Mouse (Mus musculus) neural tube, embryonic 13.5 days (tissue): ENCODE measurements around the gene Zfp69. TPM values are rescaled to one million over a fixed set of nuclear protein-coding genes. Genes with fewer than 3 reads are reported as not detected.

Experiments used
- ATAC-seq: fragments of 200-750 bp; cut with Nextera tagmentation; 2 replicates; pipeline ENCODE4 v1.8.0; 2017; ENCODE audit warnings: low read depth, mild to moderate bottlenecking, moderate TSS enrichment, moderate library complexity
- H3K27ac ChIP-seq: fragments of 300-500 bp; sonication (generic); replicated peaks from 2 replicates; pipeline ENCODE4 v1.5.1; 2015; ENCODE audit warnings: moderate library complexity, mild to moderate bottlenecking, inconsistent platforms
- H3K27me3 ChIP-seq: fragments of 300-500 bp; sonication (generic); 2 replicates; pipeline ENCODE4 v1.6.1; 2015; ENCODE audit warnings: mild to moderate bottlenecking, inconsistent platforms
- H3K36me3 ChIP-seq: fragments of 300-500 bp; sonication (generic); 2 replicates; pipeline ENCODE4 v1.6.1; 2015; ENCODE audit warnings: mild to moderate bottlenecking, inconsistent platforms
- H3K4me1 ChIP-seq: fragments of 300-500 bp; sonication (generic); replicated peaks from 2 replicates; pipeline ENCODE4 v1.6.1; 2015; ENCODE audit warnings: inconsistent platforms
- H3K4me2 ChIP-seq: fragments of 300-500 bp; sonication (generic); 2 replicates; pipeline ENCODE4 v1.6.1; 2015; ENCODE audit warnings: inconsistent platforms, mild to moderate bottlenecking, moderate library complexity
- H3K4me3 ChIP-seq: fragments of 300-500 bp; sonication (generic); 2 replicates; pipeline ENCODE4 v1.5.1; 2015; ENCODE audit warnings: mild to moderate bottlenecking, inconsistent platforms
- H3K9ac ChIP-seq: fragments of 300-500 bp; sonication (generic); 2 replicates; pipeline ENCODE4 v1.6.1; 2015; ENCODE audit warnings: moderate library complexity, mild to moderate bottlenecking, inconsistent platforms
- H3K9me3 ChIP-seq: fragments of 300-500 bp; sonication (generic); 2 replicates; pipeline ENCODE4 v1.6.1; 2016; ENCODE audit warnings: inconsistent platforms
- WGBS: fragments of 180-500 bp; shearing (Covaris S2); methylation state at CpG from one replicate; pipeline ENCODE4 v1.1.7; 2015; 5-methylcytosine and 5-hydroxymethylcytosine counted together
- polyA plus RNA-seq: library from polyadenylated mRNA; unstranded; fragments of >200 nt; fragmentation: Nextera tagmentation; extraction: Ambion mirVana; gene quantifications from 2 replicates; pipeline ENCODE4 v1.2.1, GENCODE M21; 2015

Zfp69 gene
- polyA plus RNA-seq, 1 experiment from 2014 or later = 7.9 TPM

- Histone ChIP-seq H3K27me3 (no peaks in the 10 kb centered on the region), H3K4me1 (peaks cover 5% of the 10 kb centered on the region; the same call in 1 of the 2 replicates), H3K27ac (0 out of 2 replicates have a peak overlapping the region, but pooled peaks have one; percentile 3), H3K4me3 (no peak overlapping the region), H3K36me3 (no peaks in the 10 kb centered on the region), H3K9ac (no peak overlapping the region), H3K9me3 (no peaks in the 10 kb centered on the region), H3K4me2 (no peak overlapping the region)
- WGBS = 69% methylated on average over 11 of the region's 11 CpGs
- no peak for ATAC-seq
These were observed 57.7 kb downstream of the Zfp69 start for GRCm38 (mm10) chr4:120893656-120894401.

GRCm38 (mm10) chr4:120892516-120892915 lies 59.0 kb downstream of the Zfp69 start:
- 71% methylated on average over 1 of the region's 1 CpGs for WGBS
- no peak for ATAC-seq
- no peaks in the 10 kb centered on the region for H3K9me3 ChIP-seq
- H3K4me3 ChIP-seq = no peak overlapping the region
- H3K9ac ChIP-seq = no peak overlapping the region
- peaks cover 5% of the 10 kb centered on the region; the same call in 1 of the 2 replicates for H3K4me1 ChIP-seq
- H3K4me2 ChIP-seq = no peak overlapping the region
- H3K36me3 ChIP-seq = no peaks in the 10 kb centered on the region
- H3K27me3 ChIP-seq = no peaks in the 10 kb centered on the region
- H3K27ac ChIP-seq = no peak overlapping the region

- Histone ChIP-seq H3K4me3 (no peak overlapping the region), H3K36me3 (no peaks in the 10 kb centered on the region), H3K27ac (no peak overlapping the region), H3K9me3 (no peaks in the 10 kb centered on the region), H3K27me3 (no peaks in the 10 kb centered on the region), H3K4me2 (no peak overlapping the region), H3K9ac (no peak overlapping the region), H3K4me1 (peaks cover 5% of the 10 kb centered on the region; the same call in 1 of the 2 replicates)
- ATAC-seq = no peak
These were observed 59.5 kb downstream of the Zfp69 start for GRCm38 (mm10) chr4:120891960-120892359.

- no peaks in the 10 kb centered on the region for H3K36me3 ChIP-seq
- no peaks in the 10 kb centered on the region for H3K9me3 ChIP-seq
- peak overlapping the region; percentile 14; the same call in 1 of the 2 replicates for H3K27ac ChIP-seq
- ATAC-seq = no peak
- peaks cover 10% of the 10 kb centered on the region for H3K4me1 ChIP-seq
- 52% methylated on average over 11 of the region's 11 CpGs for WGBS
- H3K4me3 ChIP-seq = no peak overlapping the region
- no peak overlapping the region for H3K4me2 ChIP-seq
- H3K27me3 ChIP-seq = no peaks in the 10 kb centered on the region; the same call in 1 of the 2 replicates
- no peak overlapping the region for H3K9ac ChIP-seq
These were observed 60.6 kb downstream of the Zfp69 start for GRCm38 (mm10) chr4:120890754-120891440.

- no peaks in the 10 kb centered on the region; the same call in 1 of the 2 replicates for H3K27me3 ChIP-seq
- no peak overlapping the region for H3K4me3 ChIP-seq
- H3K4me2 ChIP-seq = no peak overlapping the region
- no peak for ATAC-seq
- no peaks in the 10 kb centered on the region for H3K9me3 ChIP-seq
- no peak overlapping the region for H3K27ac ChIP-seq
- no peak overlapping the region for H3K9ac ChIP-seq
- WGBS = 70% methylated on average over 8 of the region's 8 CpGs
- H3K36me3 ChIP-seq = no peaks in the 10 kb centered on the region
- peaks cover 20% of the 10 kb centered on the region for H3K4me1 ChIP-seq
These were observed 62.6 kb downstream of the Zfp69 start for GRCm38 (mm10) chr4:120888884-120889283.

- no peaks in the 10 kb centered on the region; the same call in 1 of the 2 replicates for H3K27me3 ChIP-seq
- no peak overlapping the region for H3K9ac ChIP-seq
- 28% methylated on average over 8 of the region's 8 CpGs for WGBS
- H3K36me3 ChIP-seq = no peaks in the 10 kb centered on the region
- no peak overlapping the region for H3K27ac ChIP-seq
- no peak for ATAC-seq
- H3K4me2 ChIP-seq = no peak overlapping the region
- H3K4me3 ChIP-seq = no peak overlapping the region
- H3K9me3 ChIP-seq = no peaks in the 10 kb centered on the region
- peaks cover 28% of the 10 kb centered on the region for H3K4me1 ChIP-seq
These were observed 64.0 kb downstream of the Zfp69 start for GRCm38 (mm10) chr4:120887381-120888112.

- no peaks in the 10 kb centered on the region for H3K36me3 ChIP-seq
- H3K4me3 ChIP-seq = no peak overlapping the region
- H3K4me2 ChIP-seq = no peak overlapping the region
- ATAC-seq = no peak
- no peak overlapping the region for H3K27ac ChIP-seq
- no peaks in the 10 kb centered on the region; the same call in 1 of the 2 replicates for H3K27me3 ChIP-seq
- WGBS = 85% methylated on average over 5 of the region's 5 CpGs
- no peak overlapping the region for H3K9ac ChIP-seq
- H3K9me3 ChIP-seq = no peaks in the 10 kb centered on the region
- peaks cover 35% of the 10 kb centered on the region for H3K4me1 ChIP-seq
These were observed 64.7 kb downstream of the Zfp69 start for GRCm38 (mm10) chr4:120886811-120887210.

GRCm38 (mm10) chr4:120886131-120886530 lies 65.4 kb downstream of the Zfp69 start:
- H3K4me2 ChIP-seq = no peak overlapping the region
- H3K27ac ChIP-seq = no peak overlapping the region
- no peaks in the 10 kb centered on the region for H3K9me3 ChIP-seq
- no peak for ATAC-seq
- H3K36me3 ChIP-seq = no peaks in the 10 kb centered on the region
- H3K27me3 ChIP-seq = no peaks in the 10 kb centered on the region; the same call in 1 of the 2 replicates
- no peak overlapping the region for H3K4me3 ChIP-seq
- WGBS = 39% methylated on average over 4 of the region's 4 CpGs
- peaks cover 39% of the 10 kb centered on the region for H3K4me1 ChIP-seq
- no peak overlapping the region for H3K9ac ChIP-seq

- Histone ChIP-seq H3K4me3 (no peak overlapping the region), H3K9me3 (no peaks in the 10 kb centered on the region), H3K4me1 (peaks cover 43% of the 10 kb centered on the region), H3K4me2 (no peak overlapping the region), H3K36me3 (no peaks in the 10 kb centered on the region), H3K27ac (no peak overlapping the region), H3K9ac (no peak overlapping the region), H3K27me3 (no peaks in the 10 kb centered on the region; the same call in 1 of the 2 replicates)
- ATAC-seq = no peak
- 41% methylated on average over 13 of the region's 13 CpGs for WGBS
These were observed 66.0 kb downstream of the Zfp69 start for GRCm38 (mm10) chr4:120885208-120886120.

- Histone ChIP-seq H3K4me3 (no peak overlapping the region), H3K4me1 (peaks cover 59% of the 10 kb centered on the region), H3K27ac (no peak overlapping the region), H3K4me2 (no peak overlapping the region), H3K9ac (0 out of 2 replicates have a peak overlapping the region, but pooled peaks have one; percentile 23), H3K27me3 (no peaks in the 10 kb centered on the region; the same call in 1 of the 2 replicates), H3K9me3 (no peaks in the 10 kb centered on the region), H3K36me3 (no peaks in the 10 kb centered on the region)
- ATAC-seq = peak; percentile 79
- WGBS = 30% methylated on average over 5 of the region's 5 CpGs
These were observed 69.4 kb downstream of the Zfp69 start for GRCm38 (mm10) chr4:120882002-120882625.
